Mouse (Mus musculus): ENCODE measurements around the gene Olfr1249. TPM values are rescaled to one million over a fixed set of nuclear protein-coding genes. Genes with fewer than 3 reads are reported as not detected.
"Not testable (repeated sequence)": the region's sequence is repeated elsewhere in the genome, so short reads cannot be mapped to it uniquely, and the experiment has no call there.

Gene Olfr1249
- not detected in 2 replicates for polyA plus RNA-seq (2015; fragmentation: Nextera tagmentation; extraction: Ambion mirVana)

- ATAC-seq = no peak
- 91% methylated on average over 2 of the region's 2 CpGs for WGBS
- Histone ChIP-seq H3K36me3 (no peaks in the 10 kb centered on the region), H3K9ac (replicated peaks) (no peak within 1 kb of the TSS), H3K4me2 (replicated peaks) (no peak within 1 kb of the TSS), H3K4me3 (replicated peaks) (no peak within 1 kb of the TSS), H3K27ac (no peak within 1 kb of the TSS), H3K4me1 (replicated peaks) (no peaks in the 10 kb centered on the region), H3K27me3 (no peaks in the 10 kb centered on the region), H3K9me3 (no peaks in the 10 kb centered on the region)
Observed at GRCm38 (mm10) chr2:89634883-89635282, at the start of gene Olfr1249. Olfr1249 (minus strand) TSS chr2:89634983.

DNA sequence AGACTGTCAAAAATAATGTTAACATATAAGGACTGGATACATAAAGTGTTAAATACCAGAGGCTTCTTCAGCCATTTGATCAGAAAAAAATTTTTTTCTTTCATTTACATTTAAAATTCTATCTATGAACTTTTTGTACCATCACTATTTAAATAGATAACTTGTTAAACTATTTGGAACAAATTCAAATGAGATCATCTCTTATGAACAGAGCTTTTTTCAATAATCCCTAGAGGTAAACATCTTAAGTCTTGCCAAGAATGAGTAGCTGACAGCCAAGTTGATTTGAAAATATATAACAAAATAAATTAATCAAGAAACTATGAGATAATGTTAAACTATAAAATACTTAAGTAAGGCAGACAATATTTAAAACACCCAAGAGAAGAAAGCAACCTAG, 37.1 kb upstream of the Olfr1249 start, which contains the start of gene Olfr1251:
Gene Olfr1251 (minus strand): TSS at position 101 of the 400 bp plus-strand sequence.
- Histone ChIP-seq H3K4me3 (replicated peaks) (no peak within 1 kb of the TSS), H3K9ac (replicated peaks) (no peak within 1 kb of the TSS), H3K27me3 (no peaks in the 10 kb centered on the region), H3K4me1 (replicated peaks) (no peaks in the 10 kb centered on the region), H3K9me3 (no peaks in the 10 kb centered on the region), H3K4me2 (replicated peaks) (no peak within 1 kb of the TSS), H3K27ac (no peak within 1 kb of the TSS), H3K36me3 (no peaks in the 10 kb centered on the region)
- no peak for ATAC-seq

DNA sequence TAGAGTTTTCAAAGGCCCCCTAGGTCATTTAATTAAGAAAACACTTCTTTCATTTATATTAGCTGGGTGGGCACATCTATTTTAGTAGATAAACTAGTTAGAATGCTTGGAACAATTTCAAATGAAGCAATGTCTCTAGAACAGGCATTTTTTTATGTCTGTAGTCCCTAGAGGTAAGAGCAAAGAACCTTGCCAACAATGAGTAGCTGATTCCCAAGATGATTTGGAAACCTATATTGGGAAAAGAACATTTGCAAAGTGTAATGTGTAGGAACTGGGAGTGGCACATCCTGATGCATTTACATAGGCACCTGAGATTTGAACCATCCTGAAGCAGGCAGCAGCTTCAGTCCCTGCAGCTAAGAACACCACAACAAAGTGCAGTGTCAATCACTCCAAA, 26.6 kb upstream of the Olfr1249 start, which contains the start of gene Olfr1250:
Gene Olfr1250 (minus strand): TSS at position 101 of the 400 bp plus-strand sequence.
- no peaks in the 10 kb centered on the region for H3K9me3 ChIP-seq
- no peak within 1 kb of the TSS for H3K27ac ChIP-seq
- H3K4me1 ChIP-seq (replicated peaks) = no peaks in the 10 kb centered on the region
- H3K9ac ChIP-seq (replicated peaks) = no peak within 1 kb of the TSS
- ATAC-seq = no peak
- H3K4me2 ChIP-seq (replicated peaks) = no peak within 1 kb of the TSS
- no peak within 1 kb of the TSS for H3K4me3 ChIP-seq (replicated peaks)
- H3K27me3 ChIP-seq = no peaks in the 10 kb centered on the region
- no peaks in the 10 kb centered on the region for H3K36me3 ChIP-seq

DNA sequence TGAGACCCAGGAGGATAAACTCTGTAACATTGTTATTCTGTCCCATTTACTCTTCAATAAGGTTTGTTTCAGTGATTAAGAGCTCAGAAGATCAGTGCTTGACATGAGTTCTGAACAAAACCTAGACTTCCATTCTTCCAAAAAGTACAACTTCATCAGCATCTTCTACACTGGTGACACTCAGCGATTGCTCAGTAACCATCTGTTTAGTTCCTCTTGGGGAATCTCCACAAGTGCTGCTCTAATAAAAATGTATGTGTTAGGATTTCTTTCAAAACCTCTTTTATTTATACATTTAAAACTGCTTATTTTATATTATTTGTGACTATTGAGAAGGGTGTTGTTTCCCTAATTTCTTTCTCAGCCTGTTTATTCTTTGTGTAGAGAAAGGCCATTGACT, 16.6 kb downstream of the Olfr1249 start, which contains the start of gene Olfr1248:
Gene Olfr1248 (minus strand): TSS at position 101 of the 400 bp plus-strand sequence.
- H3K4me1 ChIP-seq (replicated peaks); H3K36me3 ChIP-seq; H3K9ac ChIP-seq (replicated peaks); H3K4me3 ChIP-seq (replicated peaks); H3K4me2 ChIP-seq (replicated peaks); ATAC-seq; H3K9me3 ChIP-seq; H3K27ac ChIP-seq; H3K27me3 ChIP-seq: not testable (repeated sequence)
- 94% methylated on average over 1 of the region's 1 CpGs for WGBS

- H3K27ac ChIP-seq = no peak within 1 kb of the TSS
- H3K9me3 ChIP-seq = no peaks in the 10 kb centered on the region
- no peak within 1 kb of the TSS for H3K4me3 ChIP-seq (replicated peaks)
- no peaks in the 10 kb centered on the region for H3K27me3 ChIP-seq
- H3K4me1 ChIP-seq (replicated peaks) = no peaks in the 10 kb centered on the region
- no peak within 1 kb of the TSS for H3K4me2 ChIP-seq (replicated peaks)
- H3K9ac ChIP-seq (replicated peaks) = no peak within 1 kb of the TSS
- WGBS = 92% methylated on average over 2 of the region's 2 CpGs
- no peaks in the 10 kb centered on the region for H3K36me3 ChIP-seq
- no peak for ATAC-seq
Observed at GRCm38 (mm10) chr2:89614030-89614429, 20.8 kb downstream of the Olfr1249 start, which contains the start of gene Olfr1247. Olfr1247 (minus strand) TSS chr2:89614130.

GRCm38 (mm10) chr2:89593057-89593456, 41.7 kb downstream of the Olfr1249 start, which contains the start of gene Olfr1246:
Olfr1246 (minus strand) TSS chr2:89593157.
- ATAC-seq = no peak
- no peaks in the 10 kb centered on the region for H3K36me3 ChIP-seq
- no peaks in the 10 kb centered on the region for H3K4me1 ChIP-seq (replicated peaks)
- H3K27me3 ChIP-seq = no peaks in the 10 kb centered on the region
- WGBS = 83% methylated on average over 2 of the region's 2 CpGs
- no peak within 1 kb of the TSS for H3K9ac ChIP-seq (replicated peaks)
- H3K9me3 ChIP-seq = no peaks in the 10 kb centered on the region
- no peak within 1 kb of the TSS for H3K27ac ChIP-seq
- H3K4me2 ChIP-seq (replicated peaks) = no peak within 1 kb of the TSS
- no peak within 1 kb of the TSS for H3K4me3 ChIP-seq (replicated peaks)

Other genes with a start within 250 kb of the Olfr1249 start
- not detected in 2 replicates for gene Olfr1238, start 225.3 kb downstream of the Olfr1249 start, polyA plus RNA-seq (2015; fragmentation: Nextera tagmentation; extraction: Ambion mirVana)
- gene Olfr1239, start 214.6 kb downstream of the Olfr1249 start, polyA plus RNA-seq (2015; fragmentation: Nextera tagmentation; extraction: Ambion mirVana) = not detected in 2 replicates
- not detected in 2 replicates for gene Olfr1240, start 192.0 kb downstream of the Olfr1249 start, polyA plus RNA-seq (2015; fragmentation: Nextera tagmentation; extraction: Ambion mirVana)
- not detected in 2 replicates for gene Olfr1241, start 147.9 kb downstream of the Olfr1249 start, polyA plus RNA-seq (2015; fragmentation: Nextera tagmentation; extraction: Ambion mirVana)
- not detected in 2 replicates for gene Olfr1242, start 136.6 kb downstream of the Olfr1249 start, polyA plus RNA-seq (2015; fragmentation: Nextera tagmentation; extraction: Ambion mirVana)
- not detected in 2 replicates for gene Olfr1243, start 103.5 kb downstream of the Olfr1249 start, polyA plus RNA-seq (2015; fragmentation: Nextera tagmentation; extraction: Ambion mirVana)
- gene Olfr1245, start 56.5 kb downstream of the Olfr1249 start, polyA plus RNA-seq (2015; fragmentation: Nextera tagmentation; extraction: Ambion mirVana) = not detected in 2 replicates
- not detected in 2 replicates for gene Olfr1246, start 41.8 kb downstream of the Olfr1249 start, polyA plus RNA-seq (2015; fragmentation: Nextera tagmentation; extraction: Ambion mirVana)
- gene Olfr1247, start 20.9 kb downstream of the Olfr1249 start, polyA plus RNA-seq (2015; fragmentation: Nextera tagmentation; extraction: Ambion mirVana) = not detected in 2 replicates
- gene Olfr1248, start 16.7 kb downstream of the Olfr1249 start, polyA plus RNA-seq (2015; fragmentation: Nextera tagmentation; extraction: Ambion mirVana) = not detected in 2 replicates
- not detected in 2 replicates for gene Olfr1250, start 26.5 kb upstream of the Olfr1249 start, polyA plus RNA-seq (2015; fragmentation: Nextera tagmentation; extraction: Ambion mirVana)
- gene Olfr1251, start 37.0 kb upstream of the Olfr1249 start, polyA plus RNA-seq (2015; fragmentation: Nextera tagmentation; extraction: Ambion mirVana) = not detected in 2 replicates
- not detected in 2 replicates for gene Olfr1252, start 90.0 kb upstream of the Olfr1249 start, polyA plus RNA-seq (2015; fragmentation: Nextera tagmentation; extraction: Ambion mirVana)
- not detected in 2 replicates for gene Olfr1253, start 122.1 kb upstream of the Olfr1249 start, polyA plus RNA-seq (2015; fragmentation: Nextera tagmentation; extraction: Ambion mirVana)
- gene Olfr1254, start 158.6 kb upstream of the Olfr1249 start, polyA plus RNA-seq (2015; fragmentation: Nextera tagmentation; extraction: Ambion mirVana) = not detected in 2 replicates
- not detected in 2 replicates for gene Olfr1255, start 177.1 kb upstream of the Olfr1249 start, polyA plus RNA-seq (2015; fragmentation: Nextera tagmentation; extraction: Ambion mirVana)
- gene Olfr1256, start 206.6 kb upstream of the Olfr1249 start, polyA plus RNA-seq (2015; fragmentation: Nextera tagmentation; extraction: Ambion mirVana) = 0.03 and 0.13 TPM in 2 replicates
- not detected in 2 replicates for gene Olfr48, start 213.2 kb upstream of the Olfr1249 start, polyA plus RNA-seq (2015; fragmentation: Nextera tagmentation; extraction: Ambion mirVana)
- not detected in 2 replicates for gene Olfr1257, start 243.5 kb upstream of the Olfr1249 start, polyA plus RNA-seq (2015; fragmentation: Nextera tagmentation; extraction: Ambion mirVana)